Mouse (Mus musculus) CH12.LX (cell line): ENCODE results near the gene Vldlr. TPM values are rescaled to one million over a fixed set of nuclear protein-coding genes. Genes with fewer than 3 reads are reported as not detected.

Source experiments
- DNase-seq: peaks from one replicate; pipeline ENCODE4 v3.0.0-alpha.2; 2013; ENCODE audit errors: extremely low read depth
- H3K27ac ChIP-seq: 2 replicates; pipeline ENCODE4 v1.5.1; 2012; ENCODE audit warnings: low read depth, mild to moderate bottlenecking, control low read depth, moderate library complexity; ENCODE audit not compliant: insufficient read depth
- H3K27me3 ChIP-seq: replicated peaks from 2 replicates; pipeline ENCODE3; 2012; ENCODE audit warnings: inconsistent platforms
- H3K36me3 ChIP-seq, 2 experiments: replicated peaks in 1 of 2; 2 replicates each; pipeline versions ENCODE3 to v1.6.1; 2012; ENCODE audit warnings: inconsistent platforms in 1 of 2, low read length in 1 of 2, mild to moderate bottlenecking in 1 of 2, mixed read lengths in 1 of 2, moderate library complexity in 1 of 2; ENCODE audit not compliant: control insufficient read depth in 1 of 2, insufficient read depth in 1 of 2
- H3K4me1 ChIP-seq, 2 experiments: 2 replicates each; pipeline ENCODE4 v1.6.1; 2012; ENCODE audit warnings: inconsistent platforms in 1 of 2, moderate library complexity in 1 of 2; ENCODE audit not compliant: insufficient read depth in 2 of 2, control insufficient read depth in 1 of 2
- H3K4me2 ChIP-seq: 2 replicates; pipeline ENCODE4 v1.6.1; 2012; ENCODE audit warnings: low read depth, mild to moderate bottlenecking, control low read depth; ENCODE audit not compliant: poor library complexity, insufficient read depth, severe bottlenecking
- H3K4me3 ChIP-seq, 3 experiments: fragments of 150-350 bp in 1 of 3; sonication (generic) in 1 of 3; replicated peaks in 1 of 3; 2 replicates each; pipeline versions ENCODE3 to v1.5.1; 2011 to 2012; ENCODE audit warnings: low read depth in 2 of 3, low read length in 2 of 3, mild to moderate bottlenecking in 2 of 3, moderate library complexity in 2 of 3, control low read depth in 1 of 3, improper control_type of control experiment in 1 of 3, inconsistent platforms in 1 of 3, mixed read lengths in 1 of 3; ENCODE audit not compliant: poor library complexity in 1 of 3
- H3K79me2 ChIP-seq: replicated peaks from 2 replicates; pipeline ENCODE4 v1.6.1; 2012; ENCODE audit warnings: mild to moderate bottlenecking, moderate library complexity; ENCODE audit not compliant: control insufficient read depth, poor library complexity, insufficient read depth, severe bottlenecking; ENCODE audit errors: extremely low read depth
- H3K9ac ChIP-seq: 2 replicates; pipeline ENCODE4 v1.6.1; 2012; ENCODE audit warnings: low read depth, mild to moderate bottlenecking, control low read depth, moderate library complexity; ENCODE audit not compliant: insufficient read depth
- H3K9me3 ChIP-seq: replicated peaks from 2 replicates; pipeline ENCODE3; 2012; ENCODE audit warnings: low read length, inconsistent platforms, mixed read lengths
- BHLHE40 ChIP-seq: IDR thresholded peaks from 2 replicates; pipeline ENCODE4 v1.6.1; 2011; ENCODE audit warnings: mild to moderate bottlenecking, low read depth, low read length, improper control_type of control experiment
- E2F4 ChIP-seq: IDR thresholded peaks from 2 replicates; pipeline ENCODE4 v1.6.1; 2011; ENCODE audit warnings: low read depth, low read length, improper control_type of control experiment; ENCODE audit not compliant: insufficient replicate concordance
- GABPA ChIP-seq: IDR thresholded peaks from 2 replicates; pipeline ENCODE4 v1.6.1; 2012; ENCODE audit warnings: low read depth, low read length, improper control_type of control experiment, inconsistent platforms; ENCODE audit not compliant: insufficient replicate concordance
- JUN ChIP-seq: IDR thresholded peaks from 2 replicates; pipeline ENCODE4 v1.6.1; 2011; ENCODE audit warnings: low read depth, mild to moderate bottlenecking, low read length, improper control_type of control experiment, moderate library complexity; ENCODE audit not compliant: insufficient read depth
- MAX ChIP-seq: IDR thresholded peaks from 2 replicates; pipeline ENCODE4 v1.6.1; 2011; ENCODE audit warnings: low read length, improper control_type of control experiment
- MXI1 ChIP-seq: IDR thresholded peaks from 2 replicates; pipeline ENCODE4 v1.6.1; 2011; ENCODE audit warnings: mild to moderate bottlenecking, low read depth, low read length, improper control_type of control experiment
- NRF1 ChIP-seq: IDR thresholded peaks from 2 replicates; pipeline ENCODE4 v1.6.1; 2014; ENCODE audit warnings: low read depth, mild to moderate bottlenecking, inconsistent platforms, low read length, improper control_type of control experiment, moderate library complexity
- PAX5 ChIP-seq: IDR thresholded peaks from 2 replicates; pipeline ENCODE4 v1.6.1; 2012; ENCODE audit warnings: low read length, inconsistent platforms, mixed read lengths
- POLR2A ChIP-seq: IDR thresholded peaks from 2 replicates; pipeline ENCODE4 v1.6.1; 2011; ENCODE audit warnings: low read depth, mild to moderate bottlenecking, improper control_type of control experiment, low read length
- RAD21 ChIP-seq: IDR thresholded peaks from 2 replicates; pipeline ENCODE4 v1.6.1; 2011; ENCODE audit warnings: low read depth, mild to moderate bottlenecking, low read length, improper control_type of control experiment, moderate library complexity
- RCOR1 ChIP-seq: conservative IDR thresholded peaks from 2 replicates; pipeline ENCODE4 v1.6.1; 2012; ENCODE audit warnings: low read depth, mild to moderate bottlenecking, inconsistent platforms, low read length, improper control_type of control experiment
- SIN3A ChIP-seq: IDR thresholded peaks from 2 replicates; pipeline ENCODE4 v1.6.1; 2012; ENCODE audit warnings: low read length, improper control_type of control experiment, inconsistent platforms
- SMC3 ChIP-seq: IDR thresholded peaks from 2 replicates; pipeline ENCODE4 v1.6.1; 2011; ENCODE audit warnings: low read depth, low read length, improper control_type of control experiment
- TBP ChIP-seq: conservative IDR thresholded peaks from 2 replicates; pipeline ENCODE4 v1.6.1; 2011; ENCODE audit warnings: low read depth, low read length, improper control_type of control experiment
- TCF12 ChIP-seq: IDR thresholded peaks from 2 replicates; pipeline ENCODE4 v1.6.1; 2014; ENCODE audit warnings: low read depth, mild to moderate bottlenecking, inconsistent platforms, low read length, improper control_type of control experiment
- UBTF ChIP-seq: IDR thresholded peaks from 2 replicates; pipeline ENCODE4 v1.6.1; 2012; ENCODE audit warnings: low read depth, mild to moderate bottlenecking, inconsistent platforms, low read length, improper control_type of control experiment, moderate library complexity
- USF2 ChIP-seq: conservative IDR thresholded peaks from 2 replicates; pipeline ENCODE4 v1.6.1; 2011; ENCODE audit warnings: low read depth, low read length, improper control_type of control experiment
- ZC3H11A ChIP-seq: IDR thresholded peaks from 2 replicates; pipeline ENCODE4 v1.6.1; 2012; ENCODE audit warnings: low read depth, mild to moderate bottlenecking, inconsistent platforms, low read length, improper control_type of control experiment
- ZKSCAN1 ChIP-seq: IDR thresholded peaks from 2 replicates; pipeline ENCODE4 v1.6.1; 2012; ENCODE audit warnings: low read depth, inconsistent platforms, low read length, improper control_type of control experiment, borderline replicate concordance
- ZMIZ1 ChIP-seq: IDR thresholded peaks from 2 replicates; pipeline ENCODE4 v1.6.1; 2012; ENCODE audit warnings: low read depth, mild to moderate bottlenecking, inconsistent platforms, low read length, improper control_type of control experiment
- ZNF384 ChIP-seq: IDR thresholded peaks from 2 replicates; pipeline ENCODE4 v1.6.1; 2012; ENCODE audit warnings: low read depth, low read length, improper control_type of control experiment, inconsistent platforms
- dilution Hi-C: fragments of 300-500 bp; cut with MboI; formaldehyde crosslinking; loops from 2 replicates; pipeline ENCODE4 v1.14.3; 2020; ENCODE audit warnings: low sequenced_read_pairs; ENCODE audit not compliant: extremely low pct_unique_long_range_greater_than_20kb, extremely low pct_ligation_motif_present
- in situ Hi-C: fragments of 300-500 bp; cut with MboI; formaldehyde crosslinking; loops from 3 replicates; pipeline ENCODE4 v1.14.3; 2019; ENCODE audit warnings: low sequenced_read_pairs, low pct_ligation_motif_present, low pct_unique_long_range_greater_than_20kb, mixed read lengths
- polyA plus RNA-seq: library from polyadenylated mRNA; unstranded; fragments of >175 nt; gene quantifications from 2 replicates; pipeline ENCODE4 v1.2.1, GENCODE M21; 2012; ENCODE audit warnings: low read depth; ENCODE audit not compliant: insufficient read length
- total RNA-seq, 2 experiments: library from RNA; depleted of rRNA; stranded (reverse); fragments of 300-350 nt in 1 of 2; fragments of >200 nt in 1 of 2; gene quantifications; 2 replicates each; pipeline ENCODE4 v1.2.3; 2012 to 2014

The Vldlr gene
- total and polyA plus RNA-seq, 3 experiments, result not detected

- Histone ChIP-seq H3K4me1 (peaks cover 0 to 9% of the 10 kb centered on the region in 2 experiments; a peak in 1 of 4 replicates), H3K4me2 (no peak overlapping the region), H3K27ac (no peak overlapping the region), H3K27me3 (no peaks in the 10 kb centered on the region), H3K79me2 (no peaks in the 10 kb centered on the region), H3K9me3 (peaks cover 13% of the 10 kb centered on the region), H3K4me3 (no peak overlapping the region), H3K36me3 (no peaks in the 10 kb centered on the region), H3K9ac (no peak overlapping the region)
- dilution Hi-C loops (no loop called here), in situ Hi-C loops (no loop called here)
- TF ChIP-seq JUN (no peak), RAD21 (no peak), SMC3 (no peak), UBTF (no peak), PAX5 (no peak), RCOR1 (no peak), MAX (no peak)
- no peak for DNase-seq
Observed at GRCm38 (mm10) chr19:27243527-27243926, 27.2 kb downstream of the Vldlr start.

GRCm38 (mm10) chr19:27254756-27255155 is 38.5 kb downstream of the Vldlr start:
- Histone ChIP-seq H3K79me2 (no peaks in the 10 kb centered on the region), H3K4me1 (peaks cover 0 to 5% of the 10 kb centered on the region in 2 experiments; a peak in 1 of 4 replicates), H3K27me3 (no peaks in the 10 kb centered on the region), H3K9me3 (no peaks in the 10 kb centered on the region), H3K4me2 (no peak overlapping the region), H3K36me3 (no peaks in the 10 kb centered on the region), H3K9ac (no peak overlapping the region), H3K27ac (no peak overlapping the region), H3K4me3 (no peak overlapping the region)
- in situ Hi-C loops (no loop called here), dilution Hi-C loops (no loop called here)
- TF ChIP-seq TBP, result no peak
- no peak for TF ChIP-seq TCF12
- TF ChIP-seq RCOR1, result no peak
- TF ChIP-seq ZMIZ1, result no peak
- TF ChIP-seq SIN3A, result no peak
- no peak for TF ChIP-seq POLR2A
- no peak for TF ChIP-seq USF2
- no peak for TF ChIP-seq ZC3H11A
- no peak for TF ChIP-seq GABPA
- TF ChIP-seq UBTF, result no peak
- no peak for TF ChIP-seq MXI1
- TF ChIP-seq BHLHE40, result no peak
- no peak for TF ChIP-seq MAX
- TF ChIP-seq E2F4, result no peak
- no peak for TF ChIP-seq NRF1
- no peak for TF ChIP-seq ZKSCAN1
- TF ChIP-seq ZNF384, result no peak
- no peak for DNase-seq
